Mouse (Mus musculus) cerebellum, postnatal 4 days (tissue): ENCODE data around the gene Abhd17a.

Source experiments
- DNase-seq, 2 experiments: peaks; one replicate each; pipeline ENCODE4 v3.0.0; 2022; ENCODE audit warnings: low spot score in 2 of 2, mixed read lengths in 1 of 2

The Abhd17a gene

DNA sequence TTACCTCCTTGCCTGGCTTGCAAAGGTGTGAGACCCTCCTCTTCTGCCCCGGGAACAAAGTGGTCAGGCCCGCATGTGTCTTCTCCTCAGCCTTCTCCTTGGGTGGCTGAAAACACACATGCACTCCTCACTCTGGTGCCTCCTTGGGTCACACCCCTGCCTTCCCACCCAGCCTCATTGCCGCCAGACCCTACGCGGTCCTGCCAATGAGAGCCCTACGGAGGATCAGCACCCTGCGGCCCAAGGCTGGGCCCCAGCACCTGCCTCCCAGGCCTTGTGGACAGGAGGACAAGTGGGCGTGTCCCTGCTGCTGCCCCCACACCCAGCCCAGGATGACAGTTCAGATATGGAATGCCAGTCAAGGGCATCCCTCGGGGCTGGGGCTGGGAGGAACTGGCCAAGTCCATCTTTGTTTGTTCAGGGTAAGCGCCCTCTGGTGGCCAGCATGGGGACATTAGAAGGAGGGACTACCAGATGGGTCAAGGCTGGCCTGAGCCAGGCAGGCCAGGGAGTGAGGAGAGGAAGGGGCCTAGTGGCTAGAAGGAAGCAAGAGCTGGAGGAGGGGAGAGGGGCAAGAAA lies 41.6 kb downstream of the Abhd17a start:
- peak; percentile 61 to 77 for DNase-seq

DNA sequence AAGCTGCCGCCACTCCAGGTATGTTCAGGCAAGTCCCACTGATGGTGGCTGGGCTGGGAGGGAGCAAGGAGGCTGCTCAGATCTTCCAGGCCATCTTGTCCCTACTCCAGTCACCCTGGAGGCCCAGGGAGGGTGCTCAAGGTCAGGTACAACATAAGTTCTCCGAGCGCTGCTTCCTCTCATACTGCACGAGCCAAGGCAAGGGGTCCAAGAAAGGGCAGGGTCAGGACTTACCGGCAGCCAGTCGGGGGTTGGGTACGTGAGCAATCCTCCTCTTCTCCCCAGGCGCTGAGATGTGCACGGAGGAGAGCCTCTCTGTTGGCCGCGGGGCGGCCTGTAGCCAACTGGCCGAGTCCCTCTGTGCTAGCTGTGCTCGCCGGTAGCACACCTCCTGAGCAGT lies 42.6 kb downstream of the Abhd17a start:
- no peak for DNase-seq

DNA sequence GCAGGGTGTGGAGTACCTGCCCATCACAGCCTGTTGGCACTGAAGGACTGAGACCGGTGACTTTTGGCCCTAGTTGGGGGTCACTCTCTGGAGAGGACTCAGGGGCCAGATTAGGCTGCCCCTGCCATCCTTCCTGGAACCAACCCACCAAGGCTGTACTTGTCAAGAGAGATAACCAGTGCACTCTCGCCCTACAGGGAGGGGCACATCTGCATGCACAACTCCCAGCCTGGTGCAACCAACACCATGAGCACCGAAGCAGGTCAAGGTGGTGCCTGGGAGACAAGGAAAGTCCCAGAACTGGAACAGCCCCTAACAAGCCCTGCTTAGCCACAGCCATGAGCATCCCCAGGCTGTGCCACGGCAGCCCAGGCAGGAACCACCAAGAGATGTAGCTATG lies 43.2 kb downstream of the Abhd17a start:
- no peak for DNase-seq

DNA sequence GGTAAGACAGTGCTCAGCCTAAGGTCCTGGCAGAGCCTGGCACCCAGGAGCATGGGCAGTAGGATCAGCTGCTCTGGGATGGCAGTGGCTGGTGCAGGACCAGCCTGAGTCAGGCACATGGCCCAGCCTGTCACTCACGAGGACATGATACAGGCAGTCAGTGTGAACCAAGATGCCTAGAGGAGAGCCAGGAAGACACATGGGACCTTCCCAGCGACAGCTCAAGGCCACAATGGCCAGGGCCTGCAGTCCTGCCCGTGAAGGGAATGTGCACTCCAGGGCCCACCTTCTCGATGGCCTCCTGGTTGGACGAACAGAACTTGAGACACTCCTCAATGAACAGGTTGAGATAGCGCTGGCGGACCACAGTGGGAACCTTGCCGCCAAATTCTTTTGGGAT lies 44.6 kb downstream of the Abhd17a start:
- DNase-seq, result no peak

DNA sequence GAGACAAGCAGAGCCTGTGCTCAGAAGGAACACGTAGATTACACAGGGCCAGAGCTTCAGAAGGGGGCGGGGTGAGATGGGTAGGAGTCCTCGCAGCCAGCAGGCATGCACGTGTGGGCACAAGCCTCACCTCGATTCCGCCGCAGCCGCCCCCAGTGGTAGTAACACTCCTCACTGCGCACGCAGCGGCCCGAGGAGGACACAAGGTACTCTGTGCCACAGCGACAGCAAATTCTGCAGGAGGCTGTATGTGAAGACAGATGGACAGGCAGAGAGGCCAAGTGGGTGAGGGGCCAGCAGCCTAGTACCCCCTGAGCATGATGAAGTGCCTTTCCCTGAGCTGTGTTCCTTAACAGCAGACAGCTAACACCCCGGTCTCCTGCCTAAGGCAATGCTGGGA lies 46.3 kb downstream of the Abhd17a start:
- no peak for DNase-seq

DNA sequence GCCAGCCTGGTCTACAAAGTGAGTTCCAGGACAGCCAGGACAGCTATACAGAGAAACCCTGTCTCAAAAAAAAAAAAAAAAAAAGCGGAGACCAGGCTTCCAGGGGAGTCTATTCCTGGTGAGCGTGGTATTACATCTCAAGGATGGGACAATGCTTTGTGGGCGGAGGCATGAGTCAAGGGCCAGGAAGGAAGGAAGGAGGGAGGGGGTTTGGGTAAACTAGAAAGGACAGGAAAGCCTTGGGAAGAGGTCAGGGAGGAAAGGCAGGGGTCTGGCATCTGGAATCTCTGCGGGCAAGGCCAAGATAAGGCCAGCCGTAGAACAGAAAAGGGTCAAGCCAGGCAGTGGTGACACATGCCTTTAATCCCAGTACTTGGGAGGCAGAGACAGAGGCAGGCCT lies 50.6 kb downstream of the Abhd17a start:
- no peak for DNase-seq

DNA sequence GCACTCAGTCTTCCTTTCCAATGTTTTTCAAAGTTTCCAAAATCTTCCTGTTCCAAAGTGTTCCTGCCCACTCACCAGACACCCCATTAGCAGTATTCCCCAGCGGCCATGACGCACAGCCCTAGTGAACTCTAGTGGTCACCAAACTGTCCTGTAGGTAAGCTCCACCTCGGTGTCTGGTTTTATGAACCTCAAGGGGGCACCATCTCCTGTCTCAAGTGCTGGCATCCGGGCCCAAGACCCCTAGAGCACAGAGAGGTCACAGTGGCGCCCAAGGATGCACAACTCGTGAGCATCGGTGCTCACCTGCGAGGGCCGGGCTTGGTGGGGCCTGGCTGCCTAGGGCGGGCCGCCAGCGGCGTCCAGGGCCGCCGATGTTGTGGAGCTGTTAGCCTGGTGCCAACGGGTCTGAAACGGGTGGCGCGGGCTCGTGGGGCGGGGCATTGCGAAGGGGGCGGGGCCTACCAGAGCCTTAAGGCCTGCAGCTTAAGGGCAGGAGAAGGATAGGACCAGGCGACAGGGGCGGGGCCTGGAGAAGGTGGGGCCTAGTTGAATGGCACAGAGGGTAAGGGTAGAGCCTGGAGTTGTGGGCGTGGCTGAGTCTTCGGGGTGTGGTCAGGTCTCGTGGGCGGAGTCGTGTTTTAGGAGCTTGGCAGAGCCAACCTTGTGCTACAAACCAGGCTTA lies 51.3 kb downstream of the Abhd17a start, which contains the start of gene Atp8b3:
Gene Atp8b3, minus strand, starts transcription at position 415 of the 685 bp plus-strand sequence.
- DNase-seq, result peak in 1 of 2 experiments; percentile 35

DNA sequence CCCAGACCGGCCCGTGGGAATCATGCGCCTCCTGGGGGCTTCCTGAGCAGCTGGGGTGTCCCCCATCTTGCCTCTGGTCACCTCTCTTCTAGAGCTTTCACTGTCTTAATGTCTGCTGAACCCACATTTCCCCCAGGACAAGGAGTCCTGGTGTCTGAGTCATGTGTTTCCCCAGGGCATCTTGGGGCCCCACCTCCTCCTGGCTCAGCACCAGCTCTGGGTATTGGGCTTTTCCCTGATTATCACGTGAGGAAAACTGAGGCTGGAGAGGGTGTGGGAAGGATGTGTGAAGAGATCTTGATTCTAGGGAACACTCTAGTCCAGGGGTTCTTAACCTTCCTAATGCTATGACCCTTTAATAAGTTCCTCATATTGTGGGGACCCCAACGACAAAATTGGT lies 52.0 kb downstream of the Abhd17a start:
- no peak for DNase-seq

DNA sequence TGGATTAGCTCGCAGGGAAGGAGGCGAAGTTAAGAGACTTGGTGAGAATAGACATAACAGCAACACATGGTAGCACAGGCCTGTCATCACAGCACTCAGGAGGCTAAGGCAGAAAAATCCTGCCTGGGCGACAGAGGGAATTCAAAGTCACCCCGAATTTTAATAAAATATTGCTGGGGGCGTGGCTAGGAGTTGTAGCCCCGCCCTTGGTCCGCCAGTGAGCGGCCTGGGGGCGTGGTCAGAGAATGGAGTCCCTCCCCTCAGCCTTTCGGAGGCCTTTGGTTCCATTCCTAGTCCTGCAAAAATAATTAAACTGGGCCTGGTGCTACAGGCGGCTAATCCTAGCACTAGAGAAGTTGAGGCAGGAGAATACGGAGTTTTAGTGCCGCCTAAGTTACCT lies 54.4 kb downstream of the Abhd17a start:
- DNase-seq, result no peak

DNA sequence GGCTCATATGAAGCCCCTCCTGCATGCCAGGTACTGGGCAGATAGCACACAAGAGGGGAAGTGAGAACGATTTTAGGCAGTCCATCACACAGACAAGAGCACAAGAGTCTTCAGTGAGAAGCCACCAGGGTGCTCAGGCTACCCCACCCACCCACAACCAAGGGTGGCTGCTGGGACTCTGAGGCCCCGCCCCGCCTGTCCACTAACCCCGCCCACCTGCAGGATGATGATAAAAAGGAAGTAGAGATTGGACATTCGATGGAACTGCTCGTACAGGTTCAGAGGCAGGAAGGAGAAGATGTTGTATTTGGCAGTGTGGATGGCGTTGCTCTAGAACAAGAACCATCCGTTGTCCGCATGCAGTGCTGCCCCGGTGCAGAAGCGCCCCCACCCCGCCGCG lies 55.1 kb downstream of the Abhd17a start:
- DNase-seq, result no peak

DNA sequence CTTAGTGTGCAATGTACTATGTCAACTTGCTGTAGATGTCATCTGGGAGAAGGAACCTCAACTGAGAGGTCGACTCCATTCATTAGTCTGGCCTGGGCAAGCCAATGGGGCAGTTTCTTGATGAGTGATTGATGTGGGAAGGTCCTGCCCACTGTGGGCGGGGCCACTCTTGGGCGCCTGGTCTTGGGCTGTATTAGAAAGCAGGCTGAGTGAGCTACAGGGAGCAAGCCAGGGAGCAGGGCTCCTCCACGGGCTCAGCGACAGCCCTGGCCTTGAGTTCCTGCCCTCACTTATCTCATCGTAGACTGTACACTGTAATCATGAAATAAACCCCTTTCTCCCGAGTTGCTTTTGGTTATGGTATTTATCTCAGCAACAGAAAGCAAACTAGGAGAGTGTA lies 56.4 kb downstream of the Abhd17a start:
- DNase-seq, result no peak
